In genomic region chr7:92493521-92493920, GRCm38 (mm10) we compare ENCODE assay signal across 26 mouse cellular contexts.
DNase-seq lines count a peak whose midpoint lies in the region; ATAC-seq and TF ChIP-seq lines count a peak whose summit lies in the region.
"Had no signal": no experiment of that assay in that cellular context is flagged by ENCODE, and none has a peak within 500 bp of the region (broad histone marks: within the 10 kb centered on the region; RNA-seq: fewer than 3 reads in every experiment).

No protein-coding gene starts in this region.

- no peak for TF ChIP-seq POLR2A in CH12.LX (IDR thresholded peaks at IDR 0.05; ENCODE audit: low read depth, low read length)
- TF ChIP-seq POLR2A in embryonic fibroblast, embryonic 13.5 days (IDR thresholded peaks at IDR 0.05; ENCODE audit: low read depth, low read length), result no peak
- no peak for TF ChIP-seq POLR2A in thymus, adult 2 months (IDR thresholded peaks at IDR 0.05; ENCODE audit: control insufficient read depth, extremely low read depth, insufficient read depth, low read length, poor library complexity)

- no peaks in the 10 kb centered on the region for H3K79me2 ChIP-seq in CH12.LX (replicated peaks; ENCODE audit: control insufficient read depth, extremely low read depth, insufficient read depth, poor library complexity, severe bottlenecking)

- H3K27me3 ChIP-seq in heart, embryonic 11.5 days (ENCODE audit: control insufficient read depth, insufficient read depth, low read length), result no peaks in the 10 kb centered on the region
- no peaks in the 10 kb centered on the region for H3K27me3 ChIP-seq in CH12.LX (replicated peaks)
- no peaks in the 10 kb centered on the region for H3K27me3 ChIP-seq in thymus, adult 2 months (ENCODE audit: control insufficient read depth, insufficient read depth, low read length)
- H3K27me3 ChIP-seq: embryonic facial prominence, embryonic 13.5 days; heart, embryonic 15.5 days; hindbrain, embryonic 15.5 days had no signal

- in situ Hi-C loops in CH12.LX (cut with MboI; ENCODE audit: low pct_ligation_motif_present, low pct_unique_long_range_greater_than_20kb, low sequenced_read_pairs), result no loop called here

- no peaks in the 10 kb centered on the region for H3K4me1 ChIP-seq in heart, embryonic 11.5 days (ENCODE audit: control insufficient read depth, insufficient read depth, low read length)
- H3K4me1 ChIP-seq in CH12.LX (ENCODE audit: control insufficient read depth in 1 of 2, insufficient read depth in 2 of 2), result peaks cover 9 to 38% of the 10 kb centered on the region in 2 experiments; a peak in 3 of 4 replicates
- no peaks in the 10 kb centered on the region for H3K4me1 ChIP-seq in embryonic fibroblast, embryonic 13.5 days (ENCODE audit: control insufficient read depth, insufficient read depth, low read length)
- H3K4me1 ChIP-seq in thymus, adult 2 months (replicated peaks; ENCODE audit: control insufficient read depth, insufficient read depth, low read length), result no peaks in the 10 kb centered on the region
- H3K4me1 ChIP-seq: embryonic facial prominence, embryonic 10.5 days; heart, embryonic 15.5 days; hindbrain, embryonic 15.5 days had no signal

- H3K9me3 ChIP-seq in heart, embryonic 11.5 days (replicated peaks; ENCODE audit: control insufficient read depth, low read length), result no peaks in the 10 kb centered on the region
- no peaks in the 10 kb centered on the region for H3K9me3 ChIP-seq in CH12.LX (replicated peaks; ENCODE audit: low read length)
- H3K9me3 ChIP-seq: embryonic facial prominence, embryonic 10.5 days; embryonic facial prominence, embryonic 13.5 days; G1E; heart, embryonic 15.5 days; hindbrain, embryonic 15.5 days had no signal

- intact Hi-C loops in left cerebral cortex, postnatal 25 days (cut with DNase I), result no loop called here

- peak; percentile 51 for DNase-seq in heart, adult 8-10 months (ENCODE audit: low spot score)
- DNase-seq in 3T3-L1 (ENCODE audit: low read depth, low spot score) (peak; percentile 79), CH12.LX (ENCODE audit: extremely low read depth) (peak; percentile 34)
- no peak for DNase-seq in thymus, adult 2 months
- no peak for DNase-seq in left cerebral cortex, postnatal 25 days (ENCODE audit: low spot score in 2 of 2)
- DNase-seq: adrenal gland, adult 8-10 months; adrenal gland, postnatal 25 days; cerebellum, adult 11-12 months; cerebellum, adult 8-10 months; cerebellum, postnatal 10 days; forebrain, postnatal 0 days; gastrocnemius, adult 2 months; gastrocnemius, postnatal 14 days; heart, postnatal 14 days; heart, postnatal 4 days; kidney, adult 2 months had no signal

- H3K4me2 ChIP-seq in heart, embryonic 11.5 days, result no peak overlapping the region
- H3K4me2 ChIP-seq in CH12.LX (ENCODE audit: insufficient read depth, low read depth, poor library complexity, severe bottlenecking), result no peak overlapping the region
- H3K4me2 ChIP-seq: embryonic facial prominence, embryonic 13.5 days; heart, embryonic 15.5 days; hindbrain, embryonic 15.5 days had no signal

- H3K27ac ChIP-seq in heart, embryonic 11.5 days (ENCODE audit: low read depth, low read length), result no peak overlapping the region
- H3K27ac ChIP-seq in CH12.LX (ENCODE audit: insufficient read depth, low read depth), result no peak overlapping the region
- H3K27ac ChIP-seq in embryonic fibroblast, embryonic 13.5 days (ENCODE audit: insufficient read depth, low read length), result peak overlapping the region; percentile 42
- H3K27ac ChIP-seq in thymus, adult 2 months (ENCODE audit: control insufficient read depth, insufficient read depth, low read length), result no peak overlapping the region
- H3K27ac ChIP-seq: embryonic facial prominence, embryonic 10.5 days; embryonic facial prominence, embryonic 13.5 days; gastrocnemius, adult 2 months; heart, adult 2 months; heart, embryonic 15.5 days; hindbrain, embryonic 15.5 days had no signal

- H3K4me3 ChIP-seq in heart, embryonic 11.5 days (ENCODE audit: low read depth, low read length), result no peak overlapping the region
- H3K4me3 ChIP-seq in CH12.LX (replicated peaks in 1 of 3; ENCODE audit: low read depth in 2 of 3, low read length in 2 of 3, poor library complexity in 1 of 3), result no peak overlapping the region
- no peak overlapping the region for H3K4me3 ChIP-seq in embryonic fibroblast, embryonic 13.5 days (ENCODE audit: insufficient read depth, low read length)
- H3K4me3 ChIP-seq in thymus, adult 2 months (ENCODE audit: control insufficient read depth, insufficient read depth, low read length), result no peak overlapping the region
- H3K4me3 ChIP-seq: embryonic facial prominence, embryonic 10.5 days; embryonic facial prominence, embryonic 13.5 days; gastrocnemius, adult 2 months; heart, adult 2 months; heart, embryonic 15.5 days; hindbrain, embryonic 15.5 days had no signal

- dilution Hi-C loops in CH12.LX (cut with MboI; ENCODE audit: extremely low pct_ligation_motif_present, extremely low pct_unique_long_range_greater_than_20kb, low sequenced_read_pairs), result no loop called here

- no peak for ATAC-seq in heart, embryonic 11.5 days (replicated peaks; ENCODE audit: insufficient number of reproducible peaks, low FRiP score, low TSS enrichment)
- ATAC-seq: forebrain, embryonic 14.5 days; forebrain, postnatal 0 days; intestine, postnatal 0 days had no signal

- H3K36me3 ChIP-seq in heart, embryonic 11.5 days (ENCODE audit: control insufficient read depth, insufficient read depth, low read length), result no peaks in the 10 kb centered on the region
- no peaks in the 10 kb centered on the region for H3K36me3 ChIP-seq in CH12.LX (replicated peaks in 1 of 2; ENCODE audit: control insufficient read depth in 1 of 2, insufficient read depth in 1 of 2, low read length in 1 of 2)
- no peaks in the 10 kb centered on the region for H3K36me3 ChIP-seq in thymus, adult 2 months (ENCODE audit: control insufficient read depth, insufficient read depth, low read length)
- H3K36me3 ChIP-seq: embryonic facial prominence, embryonic 10.5 days; embryonic facial prominence, embryonic 13.5 days; G1E; heart, embryonic 15.5 days; hindbrain, embryonic 15.5 days had no signal

- no peak; the same call in 1 of the 2 replicates for TF ChIP-seq EP300 in CH12.LX (IDR thresholded peaks at IDR 0.05; ENCODE audit: low read length)

- 79% methylated on average over 2 of the region's 2 CpGs for WGBS in heart, embryonic 11.5 days (ENCODE audit: insufficient replicate concordance)
- WGBS in thymus, adult 2 months, result 91% methylated on average over 2 of the region's 2 CpGs

- no peak overlapping the region for H3K9ac ChIP-seq in heart, embryonic 11.5 days (ENCODE audit: low read depth, low read length)
- H3K9ac ChIP-seq in CH12.LX (ENCODE audit: insufficient read depth, low read depth), result no peak overlapping the region
- H3K9ac ChIP-seq: embryonic facial prominence, embryonic 13.5 days; forebrain, postnatal 0 days; heart, embryonic 15.5 days; hindbrain, embryonic 15.5 days had no signal

- TF ChIP-seq RAD21 in CH12.LX (IDR thresholded peaks at IDR 0.05; ENCODE audit: low read depth, low read length), result no peak

- no peak for TF ChIP-seq CTCF in CH12.LX (conservative IDR thresholded peaks at IDR 0.05 in 1 of 2, IDR thresholded peaks at IDR 0.05 in 1 of 2; ENCODE audit: low read depth in 2 of 2, low read length in 2 of 2)
- no peak for TF ChIP-seq CTCF in embryonic fibroblast, embryonic 13.5 days (IDR thresholded peaks at IDR 0.05; ENCODE audit: borderline replicate concordance, insufficient read depth, low read length)
- TF ChIP-seq CTCF in thymus, adult 2 months (IDR thresholded peaks at IDR 0.05; ENCODE audit: borderline replicate concordance, control insufficient read depth, extremely low read depth, insufficient read depth, low read length, poor library complexity), result no peak

TF ChIP-seq in CH12.LX, 34 proteins besides CTCF, POLR2A, EP300 and RAD21:
- TF ChIP-seq USF2 (conservative IDR thresholded peaks at IDR 0.05; ENCODE audit: low read depth, low read length), result no peak
- no peak for TF ChIP-seq NRF1 (IDR thresholded peaks at IDR 0.05; ENCODE audit: low read depth, low read length)
- no peak for TF ChIP-seq JUND (conservative IDR thresholded peaks at IDR 0.05; ENCODE audit: low read depth, low read length)
- no peak for TF ChIP-seq GABPA (IDR thresholded peaks at IDR 0.05; ENCODE audit: insufficient replicate concordance, low read depth, low read length)
- TF ChIP-seq MAX (IDR thresholded peaks at IDR 0.05; ENCODE audit: low read length), result no peak
- no peak for TF ChIP-seq RCOR1 (conservative IDR thresholded peaks at IDR 0.05; ENCODE audit: low read depth, low read length)
- no peak for TF ChIP-seq TCF12 (IDR thresholded peaks at IDR 0.05; ENCODE audit: low read depth, low read length)
- no peak for TF ChIP-seq HCFC1 (IDR thresholded peaks at IDR 0.05; ENCODE audit: low read depth, low read length)
- no peak for TF ChIP-seq PAX5 (IDR thresholded peaks at IDR 0.05; ENCODE audit: low read length)
- TF ChIP-seq ELF1 (IDR thresholded peaks at IDR 0.05; ENCODE audit: low read depth, low read length), result no peak
- no peak for TF ChIP-seq IRF4 (IDR thresholded peaks at IDR 0.05; ENCODE audit: low read depth, low read length)
- TF ChIP-seq ZC3H11A (IDR thresholded peaks at IDR 0.05; ENCODE audit: low read depth, low read length), result no peak
- no peak for TF ChIP-seq ZMIZ1 (IDR thresholded peaks at IDR 0.05; ENCODE audit: low read depth, low read length)
- no peak for TF ChIP-seq E2F4 (IDR thresholded peaks at IDR 0.05; ENCODE audit: insufficient replicate concordance, low read depth, low read length)
TF ChIP-seq in CH12.LX: peak in this region for 0.

Comparison
In these comparisons a context has a peak if more than half of its experiments do, and no peak if none do; other contexts are left out.
1. DNase-seq: peak in heart, adult 8-10 months (single experiment), 3T3-L1 (single experiment) and CH12.LX (single experiment); none in thymus, adult 2 months (single experiment) and left cerebral cortex, postnatal 25 days (0 of 2).